Mouse (Mus musculus) monocyte, adult 5-6 weeks (primary cell): ENCODE measurements around the gene Rcn1. TPM values are rescaled to one million over a fixed set of nuclear protein-coding genes. Genes with fewer than 3 reads are reported as not detected.

Experiments
- ATAC-seq: fragments of 153-309, 156-312 bp; replicated peaks from 2 replicates; pipeline ENCODE4 v1.8.0; 2017; ENCODE audit warnings: mild to moderate bottlenecking; ENCODE audit not compliant: low TSS enrichment, insufficient number of reproducible peaks, severe bottlenecking, poor library complexity, low FRiP score
- total RNA-seq: library from RNA; stranded (forward); fragments of 200-1000, 200-491, 200-594 nt; gene quantifications from 3 replicates; pipeline ENCODE4 v1.2.3, GENCODE M21; 2017

Rcn1 gene
- total RNA-seq, 1 experiment from 2014 or later, result 19.1 TPM

DNA sequence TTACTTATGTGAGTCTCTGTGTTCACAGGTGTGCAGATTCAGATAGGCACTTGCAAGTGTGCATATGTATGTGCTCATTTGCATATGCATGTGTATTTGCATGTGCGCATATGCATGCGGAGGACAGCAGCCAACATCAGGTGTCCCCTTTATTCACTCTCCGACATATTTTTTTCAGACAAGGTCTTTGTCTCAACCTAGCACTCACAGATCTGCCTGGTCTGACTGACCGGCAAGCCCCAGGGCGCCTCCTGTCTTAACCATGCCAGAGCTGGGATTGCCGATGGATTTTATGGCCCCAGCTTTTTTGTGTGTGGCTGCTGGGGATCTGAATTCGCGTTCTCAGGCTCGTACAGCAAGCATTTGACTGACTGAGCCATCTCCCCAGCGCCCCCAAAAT is 28.9 kb downstream of the Rcn1 start:
- ATAC-seq, result no peak

DNA sequence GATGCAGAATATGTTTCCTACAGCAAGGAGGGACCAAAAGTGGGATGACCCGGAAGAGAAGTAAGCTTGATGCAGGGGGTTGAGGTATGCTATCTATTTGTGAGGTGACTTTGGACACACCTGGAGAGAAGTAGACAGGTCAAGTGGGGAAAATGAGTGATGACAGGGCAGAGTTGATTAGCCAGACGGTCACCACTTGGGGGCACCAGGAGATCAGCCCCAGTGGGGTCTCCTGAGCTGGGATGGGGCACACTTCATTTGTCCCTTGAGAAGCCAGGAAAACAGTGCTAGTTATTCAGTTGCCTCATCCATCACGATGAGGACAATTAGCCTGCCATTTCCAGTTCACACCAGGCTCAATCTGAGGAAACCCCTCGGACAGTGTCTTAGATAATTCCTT is 31.5 kb downstream of the Rcn1 start:
- ATAC-seq, result no peak

DNA sequence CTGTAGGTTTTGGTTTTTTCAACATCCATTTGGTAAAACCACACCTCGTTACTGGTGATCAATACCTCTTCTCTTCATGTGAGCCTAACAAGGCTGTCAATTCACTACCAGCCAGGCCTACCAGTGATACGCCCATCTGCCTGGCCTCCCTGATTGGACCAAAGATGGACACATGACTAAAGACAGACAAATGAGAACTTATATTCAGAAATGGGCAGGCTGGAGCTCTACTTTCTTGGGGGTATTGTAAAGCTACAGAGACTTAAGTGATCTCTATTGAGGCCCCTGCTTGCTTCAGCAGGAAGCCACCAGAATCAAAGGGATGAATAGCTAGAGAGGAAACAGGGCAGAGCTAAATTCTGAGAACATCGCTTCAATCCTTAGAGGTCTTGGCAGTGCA is 41.1 kb downstream of the Rcn1 start:
- ATAC-seq, result no peak

DNA sequence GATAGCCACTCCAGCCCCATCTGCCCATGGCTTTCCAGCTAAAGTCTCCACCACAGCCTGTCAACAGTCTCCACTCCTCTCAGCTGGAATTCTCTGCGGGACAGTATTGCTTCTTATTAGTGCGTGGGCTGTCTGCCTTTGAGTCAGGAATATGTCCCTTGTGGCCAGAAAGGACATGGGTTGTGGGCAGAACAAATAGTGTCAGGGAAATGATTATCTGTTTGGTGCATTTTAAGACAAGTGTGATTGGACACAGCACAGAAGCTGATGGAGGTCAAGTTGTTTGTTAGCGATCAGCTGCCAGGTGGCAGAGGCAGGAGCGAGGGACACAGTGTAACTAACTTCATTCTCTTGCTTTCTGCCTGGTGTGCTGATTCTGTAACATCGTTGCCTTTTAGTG is 42.3 kb downstream of the Rcn1 start:
- ATAC-seq, result no peak

DNA sequence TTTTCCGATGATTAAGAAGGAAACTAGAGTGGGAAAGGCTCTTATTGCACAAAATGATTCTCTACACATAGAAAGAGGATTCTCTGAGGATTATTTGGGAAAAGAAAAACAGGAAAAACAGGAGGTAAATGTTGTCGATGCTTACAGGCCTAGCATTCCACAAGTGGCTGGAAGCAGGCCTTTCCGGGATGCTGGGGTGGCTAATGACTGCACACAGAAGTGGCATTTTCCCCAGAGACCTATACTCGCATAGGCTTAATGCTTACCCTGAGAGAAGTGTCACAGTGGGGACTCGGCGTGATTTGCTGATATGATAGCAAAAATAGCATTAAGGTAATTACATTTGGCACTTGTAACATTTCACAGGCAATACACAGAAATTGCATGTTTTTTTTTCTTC is 50.2 kb downstream of the Rcn1 start:
- ATAC-seq, result no peak

DNA sequence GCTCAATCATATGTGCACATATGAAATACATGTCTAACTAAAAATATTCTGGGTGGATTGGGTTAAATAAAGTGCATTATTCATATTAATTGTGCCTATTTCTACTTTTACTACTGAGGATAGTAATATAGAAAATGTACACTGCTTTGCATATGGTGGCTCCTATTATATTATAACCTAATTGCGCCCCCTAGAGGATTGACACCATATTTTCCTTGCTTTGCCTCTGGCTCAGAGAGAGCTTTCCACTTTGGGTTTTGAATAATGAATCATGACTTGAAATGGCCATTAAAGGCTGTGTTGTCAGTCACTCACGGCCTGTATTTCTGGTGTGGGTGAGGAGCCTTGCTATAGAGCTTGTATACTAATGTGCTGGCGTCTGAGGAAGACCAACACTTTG is 59.1 kb downstream of the Rcn1 start:
- no peak for ATAC-seq

DNA sequence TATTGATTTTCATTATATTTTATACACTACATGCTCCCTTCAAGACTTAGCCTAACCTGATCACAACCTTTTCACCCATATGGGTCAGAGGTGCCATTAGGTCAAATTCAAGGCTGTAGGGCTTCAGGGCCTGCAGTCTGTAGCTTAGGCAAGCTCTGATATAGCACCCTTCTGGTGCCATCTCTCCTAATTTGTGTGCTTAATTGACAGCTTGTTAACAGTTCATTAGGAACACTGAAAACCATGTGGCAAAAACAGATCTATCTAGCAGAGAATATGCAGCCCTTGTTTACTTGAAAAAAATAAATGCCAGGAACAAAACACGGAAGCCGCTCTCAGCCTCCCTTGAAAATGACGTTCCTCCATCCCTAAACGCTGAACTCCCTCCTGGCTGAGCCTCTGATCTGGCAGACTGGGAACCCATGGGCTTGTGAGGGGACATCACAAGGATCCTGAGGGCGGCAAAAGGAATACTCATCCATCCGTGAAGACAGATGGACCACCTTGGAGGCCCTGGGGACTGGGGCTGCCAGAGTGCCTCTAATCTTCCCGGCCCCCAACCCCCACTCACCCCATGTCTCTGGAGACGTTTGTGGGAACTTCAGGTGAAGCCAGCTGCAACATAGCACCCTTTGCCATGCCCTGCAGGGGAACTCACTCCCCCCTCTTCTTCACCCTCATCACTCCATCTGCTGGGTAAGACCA is 61.8 kb downstream of the Rcn1 start:
- no peak for ATAC-seq

DNA sequence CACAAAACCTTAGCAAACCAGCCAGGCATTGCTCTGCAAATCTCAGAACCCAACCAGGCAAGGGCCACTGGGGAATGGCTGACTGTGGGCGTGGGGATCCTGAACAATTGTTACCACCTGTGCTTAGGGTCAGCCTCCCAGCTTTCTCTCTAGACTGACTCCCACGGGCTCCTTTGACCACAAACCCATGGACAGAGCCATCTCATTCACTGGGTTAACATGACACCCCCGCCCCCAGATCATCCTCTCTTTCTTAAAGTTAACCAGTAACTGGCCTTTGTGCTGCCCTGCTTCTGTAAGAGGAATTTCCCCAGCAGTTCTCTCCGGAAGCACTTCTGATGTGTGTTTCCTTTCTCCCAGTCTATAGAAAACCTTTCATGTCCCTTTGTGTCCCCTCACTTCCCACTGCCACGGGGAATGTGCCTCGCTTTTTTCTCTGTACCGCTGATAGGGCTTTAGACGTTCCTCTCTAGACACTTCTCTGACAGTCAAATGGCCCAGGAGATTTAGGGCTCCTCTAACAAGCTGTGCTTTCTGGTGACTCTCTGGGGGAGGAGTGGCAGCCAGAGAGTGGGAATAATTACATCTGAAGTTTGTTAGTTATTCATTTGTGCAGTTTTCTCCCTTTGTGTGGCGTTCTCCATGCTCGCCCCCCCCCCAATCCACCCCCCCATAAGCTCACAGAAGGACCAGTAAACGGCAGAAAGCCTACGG is 62.6 kb downstream of the Rcn1 start:
- ATAC-seq, result no peak

Other genes with a start within 250 kb of the Rcn1 start
- gene Them7, start 175.0 kb downstream of the Rcn1 start, total RNA-seq, result not detected in 3 replicates